Mouse (Mus musculus) gastrocnemius, adult 8-10 months (tissue): ENCODE results near the gene Gal3st2. TPM values are rescaled to one million over a fixed set of nuclear protein-coding genes. Genes with fewer than 3 reads are reported as not detected.
"Not testable (repeated sequence)": the region's sequence is repeated elsewhere in the genome, so short reads cannot be mapped to it uniquely, and the experiment has no call there.

Experiments
- DNase-seq, 2 experiments: peaks; one replicate each; pipeline ENCODE4 v3.0.0; 2022; ENCODE audit warnings: low spot score in 2 of 2
- total RNA-seq, 4 experiments: library from RNA; stranded (reverse); gene quantifications; 2 replicates each; pipeline ENCODE4 v1.2.4; 2022

Gene Gal3st2
- not detected for total RNA-seq

GRCm38 (mm10) chr1:93861048-93861447 lies at the start of gene Gal3st2:
Gal3st2 (plus strand) TSS chr1:93861306.
- not testable (repeated sequence) for DNase-seq

DNA sequence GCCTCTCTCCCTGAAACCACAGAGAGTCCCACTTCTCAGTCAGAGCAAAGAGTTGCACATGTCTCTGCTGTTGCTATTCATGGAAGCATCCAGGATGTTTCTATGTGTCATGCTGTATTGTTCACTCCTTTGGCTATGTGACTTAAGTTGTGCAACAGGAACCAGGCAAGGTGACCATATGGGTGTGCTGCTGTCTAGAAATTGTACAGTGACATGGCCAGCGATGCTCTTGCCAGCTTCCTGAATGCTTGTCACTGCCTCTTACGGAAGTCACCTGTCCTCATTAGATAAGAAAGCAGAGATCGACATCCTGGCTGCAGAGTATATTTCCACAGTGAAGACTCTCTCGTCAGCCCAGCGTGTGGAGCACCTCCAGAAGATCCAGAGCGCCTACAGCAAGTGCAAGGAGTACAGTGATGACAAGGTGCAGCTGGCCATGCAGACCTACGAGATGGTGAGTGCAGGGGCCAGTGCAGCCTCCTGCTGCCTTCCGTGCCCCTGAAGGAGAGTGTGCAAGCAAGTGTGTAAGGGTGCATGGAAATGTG lies 49.5 kb upstream of the Gal3st2 start:
- no peak for DNase-seq

DNA sequence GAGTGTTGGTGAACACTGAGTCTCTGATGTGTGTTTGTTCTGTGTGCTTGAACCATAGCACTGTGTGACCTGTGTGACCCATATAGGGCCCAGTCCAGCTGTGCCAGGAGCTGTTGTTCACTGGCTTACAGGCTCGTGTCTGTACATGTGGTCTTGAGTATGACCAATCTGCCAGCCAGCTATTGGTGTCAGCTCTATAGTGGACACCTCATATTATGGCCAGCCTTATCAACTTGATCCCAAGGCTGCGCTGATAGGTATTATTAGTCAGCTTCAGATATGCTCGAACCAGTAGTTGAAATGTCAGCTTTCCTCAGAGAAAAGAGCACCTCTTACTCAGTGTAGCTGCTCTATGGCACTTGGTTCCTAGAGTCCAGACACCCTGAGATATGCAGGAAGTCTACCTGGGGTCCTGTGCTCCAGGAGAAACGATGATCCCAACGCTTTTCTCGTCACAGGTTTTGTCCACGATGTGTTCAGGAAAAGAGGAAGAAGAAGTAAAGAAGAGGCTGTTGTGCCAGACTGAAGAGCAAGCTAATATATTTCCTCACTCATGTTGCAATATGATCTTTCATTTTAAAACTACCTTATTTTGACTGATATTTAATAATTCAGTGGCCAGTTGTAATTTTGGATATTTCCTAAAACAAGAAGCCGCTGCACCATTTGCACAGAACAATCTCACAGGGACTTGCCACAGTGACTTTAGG lies 43.1 kb upstream of the Gal3st2 start:
- no peak for DNase-seq

DNA sequence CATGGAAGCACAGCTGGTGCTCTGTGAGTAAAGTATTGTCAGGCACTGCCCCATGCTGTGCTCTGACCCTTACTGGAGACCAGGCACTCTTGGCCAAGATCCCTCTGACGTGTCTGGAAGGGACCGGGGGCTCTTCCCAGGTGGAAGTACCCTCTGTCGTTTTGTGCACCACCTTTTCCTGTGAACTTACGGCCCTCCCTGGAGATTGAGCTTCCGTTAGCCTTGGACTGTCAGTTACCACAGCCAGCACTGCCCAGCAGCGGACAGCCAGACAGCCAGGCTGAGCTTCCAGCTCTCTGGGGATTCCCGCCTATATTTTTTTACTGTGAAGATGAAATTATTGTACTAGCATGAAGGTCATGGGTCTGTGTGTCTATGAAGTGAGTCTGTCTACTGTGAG lies 42.4 kb upstream of the Gal3st2 start:
- DNase-seq: no peak

DNA sequence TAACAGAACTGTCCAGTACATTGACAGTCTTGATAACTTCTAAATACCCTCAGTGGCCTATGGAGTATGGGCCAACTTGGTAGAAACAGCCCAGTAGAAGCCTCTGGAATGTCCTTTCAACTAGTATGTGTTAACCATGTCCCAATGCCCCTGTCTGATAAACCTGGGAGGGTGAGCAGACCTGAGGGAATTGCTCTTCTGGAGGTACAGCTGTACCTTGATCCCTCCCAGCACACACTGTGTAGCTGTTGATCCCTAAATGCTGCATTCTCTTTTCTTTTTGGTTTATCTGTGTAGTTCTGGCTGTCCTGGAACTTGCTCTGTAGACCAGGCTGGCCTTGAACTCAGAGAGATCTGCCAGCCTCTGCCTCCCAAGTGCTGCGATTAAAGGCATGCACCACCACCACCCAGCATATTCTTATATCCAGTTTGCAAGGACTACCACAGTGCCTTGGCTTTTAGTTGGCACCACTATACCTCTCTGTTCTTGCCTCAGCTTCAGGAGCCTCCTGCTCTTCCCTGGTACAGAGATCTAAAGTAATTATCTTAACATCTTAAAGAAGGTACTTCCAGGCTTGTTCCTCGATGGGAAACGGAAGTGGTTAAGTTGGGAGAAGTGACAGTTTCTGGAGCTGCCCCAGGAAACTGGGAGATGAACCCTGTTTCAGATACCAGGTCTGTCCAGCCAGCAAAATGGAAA lies 37.2 kb upstream of the Gal3st2 start:
- no peak for DNase-seq

- DNase-seq: no peak
Measured at GRCm38 (mm10) chr1:93824609-93825008, 36.5 kb upstream of the Gal3st2 start, which contains the start of gene D2hgdh. D2hgdh (plus strand) TSS chr1:93824909.

DNA sequence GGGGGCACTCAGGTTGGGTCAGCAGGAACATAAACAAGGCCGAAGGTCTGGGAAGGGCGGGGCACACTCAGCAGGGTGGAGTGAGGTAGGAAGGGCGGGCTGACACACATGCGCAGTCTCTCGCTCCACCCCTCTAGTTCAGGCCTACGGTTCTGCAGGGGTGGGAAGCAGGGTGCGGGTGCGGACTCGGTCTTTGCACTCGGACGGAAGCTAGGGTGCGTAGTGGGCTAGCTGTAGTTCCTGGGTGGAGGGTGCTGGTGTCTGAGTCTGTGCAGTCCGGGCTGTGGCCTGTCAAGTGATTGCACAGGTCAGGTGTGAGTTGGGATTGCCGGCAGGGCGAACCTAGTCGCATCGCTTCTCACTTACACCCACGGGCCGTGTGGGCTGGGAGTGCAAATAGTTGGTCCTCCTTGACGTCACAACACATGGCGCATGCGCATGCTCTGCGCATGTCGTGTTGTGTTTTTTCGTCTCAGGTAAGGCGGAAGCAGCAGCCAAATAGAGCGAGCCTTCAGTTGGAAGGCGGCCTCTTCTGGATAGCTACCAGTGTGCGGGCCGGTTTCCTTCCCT lies 35.9 kb upstream of the Gal3st2 start:
- peak; percentile 93 to 95 for DNase-seq

DNA sequence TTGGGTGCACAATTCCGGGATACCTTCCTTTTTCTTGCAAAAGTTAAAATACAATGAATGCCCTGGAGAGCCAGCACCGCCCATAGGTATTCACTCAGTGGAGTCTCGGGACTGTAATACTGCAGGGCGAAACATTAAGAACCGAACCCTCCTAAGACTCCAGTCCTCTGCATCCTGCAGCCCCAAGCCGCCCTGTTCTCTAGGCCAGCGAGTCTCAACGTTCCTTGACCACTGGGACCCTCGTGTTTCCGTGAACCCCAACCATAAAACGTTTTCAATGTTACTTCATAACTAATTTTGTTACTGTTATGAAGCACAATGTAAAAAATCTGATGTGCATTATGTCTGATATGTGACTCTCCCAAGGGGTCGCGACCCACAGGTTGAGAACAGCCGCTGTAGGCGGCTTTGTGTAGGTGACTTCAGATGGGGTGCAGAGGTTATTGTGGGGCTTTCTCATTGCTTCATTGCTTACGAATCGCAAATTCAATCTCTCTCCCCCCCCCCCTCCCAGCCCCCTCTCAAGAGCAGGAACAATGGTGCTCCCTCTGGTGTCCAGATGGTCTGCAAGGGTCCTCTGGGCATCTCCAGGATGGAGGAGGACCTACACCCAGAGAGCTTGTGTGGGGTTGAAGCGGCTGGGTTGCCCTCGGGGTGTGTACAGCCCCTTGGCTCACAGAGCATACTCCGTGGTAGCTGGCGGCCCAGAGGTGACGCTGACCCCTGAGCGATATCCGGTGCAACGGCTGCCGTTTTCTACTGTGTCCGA lies 35.2 kb upstream of the Gal3st2 start:
- DNase-seq: no peak

- no peak for DNase-seq
Measured at GRCm38 (mm10) chr1:93826540-93826835, 34.6 kb upstream of the Gal3st2 start.

DNA sequence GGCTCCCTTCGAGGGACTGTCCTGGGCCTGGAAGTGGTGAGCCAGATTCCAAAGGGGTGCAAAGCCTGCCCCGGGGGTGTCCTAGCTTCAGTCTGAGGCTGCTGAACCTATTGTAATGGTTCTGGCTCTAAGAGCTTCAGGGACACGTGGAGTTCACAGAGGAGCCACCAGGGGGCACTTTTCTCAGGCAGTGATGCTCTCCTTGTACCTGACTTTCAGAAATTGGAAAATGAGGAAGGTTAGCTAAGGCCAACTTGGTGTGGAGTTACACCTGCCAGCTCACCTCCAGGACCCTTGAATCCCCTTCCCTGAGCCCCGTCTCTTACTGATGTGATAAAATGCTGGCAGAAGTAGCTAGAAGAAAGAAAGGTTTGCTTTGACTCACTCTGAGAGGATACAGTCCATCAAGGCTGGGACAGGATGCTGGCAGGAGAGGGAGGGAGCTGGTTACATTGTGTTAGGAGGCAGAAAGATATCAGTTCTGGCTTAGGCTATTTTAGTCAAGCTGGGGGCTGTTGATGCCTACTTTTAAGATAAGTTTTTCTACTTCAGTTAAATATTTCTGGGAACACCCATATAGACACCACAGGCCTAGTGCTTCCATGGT lies 28.2 kb upstream of the Gal3st2 start:
- DNase-seq: not testable (repeated sequence)

GRCm38 (mm10) chr1:93834671-93835150 lies 26.4 kb upstream of the Gal3st2 start:
- DNase-seq: no peak

GRCm38 (mm10) chr1:93835211-93835610 lies 25.9 kb upstream of the Gal3st2 start:
- DNase-seq: no peak

DNA sequence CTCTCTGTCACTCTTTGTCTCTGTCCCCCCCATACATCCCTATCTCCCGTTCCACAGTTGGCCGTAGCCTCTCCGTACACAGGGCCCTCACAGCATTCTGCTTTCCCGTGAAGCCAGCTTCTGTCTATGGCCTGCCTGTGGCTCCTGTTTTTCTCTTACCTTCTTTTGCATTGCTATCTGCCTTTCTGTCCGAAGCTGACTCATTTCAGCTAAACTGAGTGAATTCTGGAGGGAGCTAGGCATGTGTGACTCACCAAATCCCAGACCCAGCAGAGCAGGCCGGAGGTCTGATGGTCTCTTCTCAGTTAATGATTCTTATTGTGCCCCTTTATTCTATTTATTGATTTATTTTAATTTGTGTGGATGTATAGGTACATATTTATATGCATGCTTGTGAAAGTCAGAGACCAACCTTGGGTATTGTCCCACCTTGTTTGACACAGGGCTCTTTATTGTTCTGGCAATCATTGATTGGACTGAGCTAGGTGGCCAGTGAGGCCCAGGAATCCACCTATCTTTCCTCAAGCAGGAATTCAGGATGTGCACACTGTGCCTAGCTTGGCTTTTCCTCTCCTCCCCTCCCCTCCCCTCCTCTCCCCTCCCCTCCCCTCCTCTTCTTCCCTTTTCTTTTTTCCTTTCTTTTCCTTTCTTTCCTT lies 25.1 kb upstream of the Gal3st2 start:
- DNase-seq: no peak

GRCm38 (mm10) chr1:93836532-93836913 lies 24.6 kb upstream of the Gal3st2 start:
- DNase-seq: no peak

GRCm38 (mm10) chr1:93837335-93837734 lies 23.8 kb upstream of the Gal3st2 start:
- no peak for DNase-seq

DNA sequence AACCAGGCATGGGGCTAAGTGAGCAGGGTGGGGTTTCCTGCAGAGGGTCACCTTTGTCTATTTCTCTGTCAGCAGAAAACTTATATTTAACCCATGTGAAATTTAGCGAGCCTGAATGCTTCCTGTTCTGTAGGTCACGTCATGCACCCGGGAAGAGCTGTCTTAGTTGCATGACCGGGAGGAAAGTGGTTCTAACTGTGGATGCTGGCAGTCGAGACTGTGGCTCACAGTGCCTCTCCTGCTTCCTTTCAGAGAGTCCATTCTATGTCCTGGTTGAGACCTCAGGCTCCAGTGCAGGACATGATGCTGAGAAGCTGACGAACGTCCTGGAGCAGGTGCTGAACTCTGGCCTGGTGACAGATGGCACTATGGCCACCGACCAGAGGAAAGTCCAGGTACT lies 22.5 kb upstream of the Gal3st2 start:
- DNase-seq: not testable (repeated sequence)

DNA sequence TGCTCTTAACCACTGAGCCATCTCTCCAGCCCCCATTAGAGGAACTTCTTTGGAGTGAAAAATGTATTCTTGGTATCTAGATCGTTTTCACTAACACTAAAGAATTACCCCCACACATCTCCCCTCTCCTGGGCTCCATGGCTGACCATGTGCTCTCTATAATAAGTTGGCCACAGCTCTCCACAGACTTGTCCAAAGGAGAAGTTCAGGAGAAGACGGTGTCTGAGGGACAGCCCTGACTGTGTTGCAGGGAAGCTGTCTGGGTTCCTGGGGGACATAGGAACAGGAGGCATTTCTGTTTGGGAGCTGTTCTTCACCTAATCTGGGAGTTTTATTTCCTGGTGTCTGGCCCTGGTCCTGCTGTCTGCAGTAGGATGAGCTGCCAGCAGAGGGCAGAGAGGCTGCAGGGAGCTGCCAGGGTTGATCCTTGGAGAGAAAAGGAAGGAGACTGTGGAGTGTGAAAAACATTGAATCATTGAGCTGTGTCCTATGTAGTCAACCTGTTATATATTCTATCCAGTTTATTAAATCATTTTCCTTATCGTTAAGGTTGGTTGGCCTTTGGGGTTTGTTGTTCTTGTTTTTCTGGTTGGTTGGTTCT lies 15.2 kb upstream of the Gal3st2 start:
- DNase-seq: not testable (repeated sequence)

- DNase-seq: not testable (repeated sequence)
Measured at GRCm38 (mm10) chr1:93855790-93856189, 5.3 kb upstream of the Gal3st2 start.

DNA sequence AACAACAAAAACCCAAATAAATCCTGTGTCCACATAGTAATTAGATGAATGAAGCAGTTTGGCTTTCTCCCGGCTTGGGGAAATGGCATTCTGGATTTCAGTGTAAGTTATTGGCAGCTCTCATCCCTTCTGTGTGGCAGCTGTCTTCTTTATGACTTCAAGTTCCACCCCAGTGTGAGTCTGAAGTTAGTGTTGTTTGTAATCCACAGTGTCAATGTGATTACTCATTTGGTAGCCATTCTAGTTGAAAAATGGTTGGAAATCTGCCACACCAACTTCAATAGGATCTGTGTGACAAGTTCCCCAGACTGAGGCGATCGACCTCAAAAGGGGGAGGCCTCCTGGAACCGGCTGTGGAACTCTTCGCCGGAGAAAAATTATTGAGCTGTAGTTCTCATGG lies 3.7 kb upstream of the Gal3st2 start:
- no peak for DNase-seq

DNA sequence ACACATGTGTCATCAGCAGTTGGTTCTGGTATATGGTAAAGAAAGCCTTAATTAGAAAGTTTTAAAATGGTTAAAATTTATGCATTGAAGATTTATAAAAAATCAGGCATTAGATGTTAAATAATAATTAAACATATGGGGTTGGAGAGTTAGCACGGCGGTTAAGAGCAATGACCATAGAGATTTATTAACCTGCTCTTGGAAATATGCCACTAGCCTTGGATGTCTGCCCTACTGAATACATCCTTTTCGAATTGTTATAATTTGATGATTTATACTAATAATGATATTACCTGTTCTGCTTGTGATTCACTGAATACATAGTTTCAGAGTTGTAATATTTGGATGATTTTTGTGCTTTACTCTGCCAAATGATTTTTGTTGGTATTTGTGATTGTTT lies 3.1 kb upstream of the Gal3st2 start:
- no peak for DNase-seq
